Comparison of ENCODE assay signal across 8 mouse cellular contexts in the genomic region with DNA sequence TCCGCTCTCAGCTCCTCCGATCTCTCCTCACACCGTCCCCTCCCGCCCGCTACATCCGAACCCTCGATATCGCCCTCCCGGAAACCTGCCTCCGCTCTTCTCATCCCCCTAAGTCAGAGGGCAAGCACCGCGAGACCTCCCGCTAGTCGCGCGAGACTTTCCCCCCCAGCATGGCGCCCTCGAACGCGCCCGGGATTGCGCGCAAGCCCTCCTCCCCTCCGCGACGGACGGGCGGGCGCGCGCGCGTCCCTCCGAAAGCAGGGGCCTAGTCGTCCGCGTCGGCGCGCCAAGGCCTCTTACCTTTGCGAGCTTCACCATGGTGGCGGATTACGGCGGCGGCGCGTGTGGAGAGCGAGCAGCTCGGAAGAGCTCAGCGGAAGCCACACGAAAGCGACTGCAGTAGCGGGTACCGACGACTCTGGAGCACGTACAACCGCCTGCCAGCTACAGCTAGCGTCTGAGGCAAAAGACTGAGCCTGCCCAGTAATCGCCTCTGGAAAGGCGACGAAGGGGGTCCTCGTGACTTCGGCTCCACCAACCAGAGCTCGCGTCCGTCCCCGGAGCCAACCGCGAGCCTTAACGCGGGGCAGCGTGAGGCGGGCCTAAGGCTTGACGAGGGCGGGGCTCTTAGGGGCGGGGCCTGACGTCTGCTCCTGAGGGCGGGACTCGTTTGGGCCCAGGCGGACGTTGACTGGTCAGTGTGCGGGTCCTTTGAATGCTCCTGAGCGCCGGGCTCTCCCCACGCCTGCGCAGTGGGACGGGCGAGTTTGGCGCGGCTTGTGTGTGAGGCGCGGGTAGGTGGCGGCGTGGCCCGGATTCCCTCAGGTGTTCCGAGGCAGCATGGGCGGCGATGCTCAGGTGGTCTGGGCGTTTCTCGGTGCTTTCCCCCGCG. TPM values are rescaled to one million over a fixed set of nuclear protein-coding genes. Genes with fewer than 3 reads are reported as not detected.
DNase-seq lines count a peak whose midpoint lies in the region; ATAC-seq lines count a peak whose summit lies in the region.

Ncl (minus strand) TSS at position 495 of the 892 bp plus-strand sequence.

- under 1% methylated on average over 93 of the region's 102 CpGs for WGBS in lung, embryonic 16.5 days

- no peaks in the 10 kb centered on the region for H3K27me3 ChIP-seq in lung, embryonic 16.5 days (ENCODE audit: control insufficient read depth, insufficient read depth, low read depth, low read length)

- peak within 1 kb of the TSS; percentile 82 for H3K4me2 ChIP-seq in lung, embryonic 16.5 days (ENCODE audit: low read depth, low read length)

- peaks cover 24% of the 10 kb centered on the region for H3K36me3 ChIP-seq in lung, embryonic 16.5 days (ENCODE audit: control insufficient read depth, insufficient read depth, low read length)

- H3K9ac ChIP-seq in lung, embryonic 16.5 days (ENCODE audit: low read length): peak within 1 kb of the TSS; percentile 98

- peak; percentile 85 to 88 for ATAC-seq in hematopoietic stem cell, adult 5-6 weeks (replicated peaks in 1 of 2; ENCODE audit: insufficient read depth in 1 of 2, low FRiP score in 2 of 2, low TSS enrichment in 1 of 2, low read depth in 1 of 2, poor library complexity in 2 of 2, severe bottlenecking in 2 of 2)
- peak; percentile 98 for ATAC-seq in lung, embryonic 16.5 days (ENCODE audit: low read depth)

- peak within 1 kb of the TSS; percentile 100 for H3K27ac ChIP-seq in lung, embryonic 16.5 days (ENCODE audit: low read length)

- peak; percentile 87 for DNase-seq in MEL-GATA-1-ER (ENCODE audit: extremely low read depth, low read depth)
- peak; percentile 97 for DNase-seq in cerebellum, adult 8-10 months
- DNase-seq in forelimb bud, embryonic 11.5 days (ENCODE audit: low read depth, low spot score): peak; percentile 99
- peak; percentile 90 for DNase-seq in layer of hippocampus, adult 9-10 months (ENCODE audit: low spot score)
- DNase-seq in ovary, postnatal 10 days (ENCODE audit: low spot score): peak; percentile 92
- peak; percentile 94 to 96 for DNase-seq in thymus, postnatal 10 days (ENCODE audit: low spot score in 2 of 2)

- peaks cover 18% of the 10 kb centered on the region for H3K4me1 ChIP-seq in lung, embryonic 16.5 days (replicated peaks; ENCODE audit: control insufficient read depth, insufficient read depth, low read length)

- peak within 1 kb of the TSS; percentile 94 for H3K4me3 ChIP-seq in lung, embryonic 16.5 days (ENCODE audit: low read length)

- H3K9me3 ChIP-seq in lung, embryonic 16.5 days (ENCODE audit: control insufficient read depth, low read length): no peaks in the 10 kb centered on the region

RNA-seq across cellular contexts. Expression of gene Ncl, which starts in this region (rescaled TPM):
- total RNA-seq in hematopoietic stem cell, adult 5-6 weeks (2017): 725 and 1,004 TPM in 2 replicates
- polyA plus RNA-seq in lung, embryonic 16.5 days (2015; fragmentation: Nextera tagmentation; extraction: Ambion mirVana): 315 and 344 TPM in 2 replicates

Comparison
In these comparisons a context has a peak if more than half of its experiments do, and no peak if none do; other contexts are left out.
1. Peak in every context shown above with its lines: DNase-seq, ATAC-seq, H3K4me3 ChIP-seq and H3K27ac ChIP-seq.